Mouse (Mus musculus) C2C12 (cell line): ENCODE data around the gene Tarbp2.

ENCODE experiments used
- CEBPB ChIP-seq: IDR thresholded peaks from one replicate; pipeline ENCODE4 v1.6.1; 2011; ENCODE audit warnings: low read depth, mild to moderate bottlenecking, control low read depth, moderate library complexity
- CTCF ChIP-seq: IDR thresholded peaks from one replicate; pipeline ENCODE4 v1.5.1; 2011; ENCODE audit not compliant: control insufficient read depth, insufficient read depth, insufficient read length
- MAX ChIP-seq: IDR thresholded peaks from one replicate; pipeline ENCODE4 v1.6.1; 2011; ENCODE audit warnings: mild to moderate bottlenecking, control low read depth
- MYOD1 ChIP-seq: IDR thresholded peaks from one replicate; pipeline ENCODE4 v1.6.1; 2011; ENCODE audit warnings: low read depth; ENCODE audit not compliant: control insufficient read depth, insufficient read length
- USF1 ChIP-seq: IDR thresholded peaks from one replicate; pipeline ENCODE4 v1.6.1; 2011; ENCODE audit warnings: low read depth, mild to moderate bottlenecking, control low read depth, moderate library complexity

DNA sequence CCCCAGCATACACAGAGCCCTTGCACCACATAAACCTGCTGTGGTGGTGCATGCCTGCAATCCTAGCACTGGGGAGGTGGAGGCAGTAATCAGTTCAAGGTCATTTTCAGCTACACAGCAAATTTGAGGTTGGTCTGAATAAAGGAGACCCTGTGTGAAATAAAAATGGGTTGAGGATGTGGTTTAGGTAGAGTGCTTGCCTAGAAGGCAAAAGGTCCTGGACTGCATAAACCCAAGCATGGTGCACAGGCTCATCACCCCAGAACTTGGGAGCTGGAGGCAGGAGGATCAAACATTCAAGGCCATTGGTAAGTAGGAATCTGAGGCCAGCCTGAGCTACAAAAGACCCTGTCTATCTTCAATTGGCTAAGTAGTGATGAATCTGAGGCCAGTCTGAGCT is 10.4 kb upstream of the Tarbp2 start:
- TF ChIP-seq CTCF (no peak), MYOD1 (no peak), CEBPB (no peak), MAX (no peak), USF1 (no peak)
